Comparison of ENCODE assay signal across 18 mouse cellular contexts in the genomic region with DNA sequence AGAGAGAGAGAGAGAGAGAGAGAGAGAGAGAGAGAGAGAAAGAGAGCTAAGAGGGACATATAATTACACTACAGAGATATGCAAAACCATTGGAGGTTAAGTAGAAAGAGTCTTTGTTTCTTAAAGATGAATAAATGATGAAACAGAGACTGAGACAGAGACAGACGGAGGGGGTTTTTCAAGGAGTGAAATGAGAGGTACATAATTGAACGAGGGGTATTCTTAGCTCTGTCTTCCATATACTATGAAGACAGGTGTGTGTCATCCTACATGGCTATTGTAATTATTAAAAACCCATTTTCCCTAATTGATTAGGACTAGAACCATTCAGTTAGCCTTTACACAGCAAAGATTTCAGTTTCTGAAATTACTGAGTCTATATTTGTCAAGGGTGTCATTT.
DNase-seq lines count a peak whose midpoint lies in the region; ATAC-seq lines count a peak whose summit lies in the region.
"Had no signal": no experiment of that assay in that cellular context is flagged by ENCODE, and none has a peak within 500 bp of the region (broad histone marks: within the 10 kb centered on the region; RNA-seq: fewer than 3 reads in every experiment).

No protein-coding gene starts in this region.

- no peaks in the 10 kb centered on the region for H3K27me3 ChIP-seq in hindbrain, embryonic 12.5 days
- no peaks in the 10 kb centered on the region for H3K27me3 ChIP-seq in hindbrain, embryonic 16.5 days (replicated peaks; ENCODE audit: control insufficient read depth, insufficient read depth, low read length)
- no peaks in the 10 kb centered on the region for H3K27me3 ChIP-seq in neural tube, embryonic 15.5 days (replicated peaks)
- no peaks in the 10 kb centered on the region for H3K27me3 ChIP-seq in midbrain, embryonic 15.5 days (replicated peaks)
- H3K27me3 ChIP-seq: embryonic facial prominence, embryonic 13.5 days; heart, embryonic 15.5 days had no signal

- H3K9me3 ChIP-seq in hindbrain, embryonic 12.5 days (replicated peaks), result no peaks in the 10 kb centered on the region
- no peaks in the 10 kb centered on the region for H3K9me3 ChIP-seq in hindbrain, embryonic 16.5 days (ENCODE audit: control insufficient read depth, low read length)
- no peaks in the 10 kb centered on the region for H3K9me3 ChIP-seq in neural tube, embryonic 15.5 days (replicated peaks)
- H3K9me3 ChIP-seq in midbrain, embryonic 15.5 days, result no peaks in the 10 kb centered on the region
- H3K9me3 ChIP-seq: embryonic facial prominence, embryonic 13.5 days; heart, embryonic 15.5 days had no signal

- H3K36me3 ChIP-seq in hindbrain, embryonic 12.5 days, result no peaks in the 10 kb centered on the region
- no peaks in the 10 kb centered on the region for H3K36me3 ChIP-seq in hindbrain, embryonic 16.5 days (ENCODE audit: control insufficient read depth, insufficient read depth, low read length)
- no peaks in the 10 kb centered on the region for H3K36me3 ChIP-seq in neural tube, embryonic 15.5 days
- no peaks in the 10 kb centered on the region for H3K36me3 ChIP-seq in midbrain, embryonic 15.5 days (replicated peaks)
- H3K36me3 ChIP-seq: embryonic facial prominence, embryonic 13.5 days; heart, embryonic 15.5 days had no signal

- ATAC-seq in hindbrain, embryonic 12.5 days (ENCODE audit: low FRiP score), result no peak
- no peak for ATAC-seq in hindbrain, embryonic 16.5 days
- peak; percentile 38; the same call in 1 of the 2 replicates for ATAC-seq in neural tube, embryonic 15.5 days (ENCODE audit: low FRiP score)
- peak; percentile 46; the same call in 1 of the 2 replicates for ATAC-seq in midbrain, embryonic 15.5 days (replicated peaks)
- ATAC-seq: CD4-positive, CD25-positive, alpha-beta regulatory T cell, adult 4 months had no signal

- no peak overlapping the region for H3K9ac ChIP-seq in hindbrain, embryonic 12.5 days
- no peak overlapping the region for H3K9ac ChIP-seq in hindbrain, embryonic 16.5 days (ENCODE audit: low read depth, low read length)
- H3K9ac ChIP-seq in neural tube, embryonic 15.5 days (replicated peaks), result no peak overlapping the region
- no peak overlapping the region for H3K9ac ChIP-seq in midbrain, embryonic 15.5 days
- H3K9ac ChIP-seq: embryonic facial prominence, embryonic 13.5 days; heart, embryonic 15.5 days had no signal

- H3K4me3 ChIP-seq in hindbrain, embryonic 12.5 days, result no peak overlapping the region
- H3K4me3 ChIP-seq in hindbrain, embryonic 16.5 days (ENCODE audit: low read length), result no peak overlapping the region
- H3K4me3 ChIP-seq in neural tube, embryonic 15.5 days (replicated peaks), result no peak overlapping the region
- H3K4me3 ChIP-seq in midbrain, embryonic 15.5 days, result no peak overlapping the region
- H3K4me3 ChIP-seq: embryonic facial prominence, embryonic 13.5 days; erythroblast, embryonic 14.5 days; heart, embryonic 15.5 days had no signal

- no peaks in the 10 kb centered on the region for H3K4me1 ChIP-seq in hindbrain, embryonic 12.5 days
- peaks cover 2% of the 10 kb centered on the region; the same call in 1 of the 2 replicates for H3K4me1 ChIP-seq in hindbrain, embryonic 16.5 days (ENCODE audit: control insufficient read depth, insufficient read depth, low read depth, low read length)
- H3K4me1 ChIP-seq in neural tube, embryonic 15.5 days, result peaks cover 3% of the 10 kb centered on the region; the same call in 1 of the 2 replicates
- H3K4me1 ChIP-seq in midbrain, embryonic 15.5 days, result peaks cover 14% of the 10 kb centered on the region
- H3K4me1 ChIP-seq: heart, embryonic 15.5 days had no signal

- peak overlapping the region; percentile 7; the same call in 1 of the 2 replicates for H3K27ac ChIP-seq in hindbrain, embryonic 12.5 days
- no peak overlapping the region; the same call in 1 of the 2 replicates for H3K27ac ChIP-seq in hindbrain, embryonic 16.5 days (ENCODE audit: low read depth, low read length)
- H3K27ac ChIP-seq in neural tube, embryonic 15.5 days (replicated peaks), result no peak overlapping the region
- peak overlapping the region; percentile 78 for H3K27ac ChIP-seq in midbrain, embryonic 15.5 days
- H3K27ac ChIP-seq: embryonic facial prominence, embryonic 13.5 days; heart, embryonic 15.5 days; kidney, postnatal 0 days; macrophage had no signal

- H3K4me2 ChIP-seq in hindbrain, embryonic 12.5 days (replicated peaks), result no peak overlapping the region
- no peak overlapping the region for H3K4me2 ChIP-seq in hindbrain, embryonic 16.5 days (ENCODE audit: low read length)
- no peak overlapping the region for H3K4me2 ChIP-seq in neural tube, embryonic 15.5 days
- H3K4me2 ChIP-seq in midbrain, embryonic 15.5 days, result no peak overlapping the region
- H3K4me2 ChIP-seq: embryonic facial prominence, embryonic 13.5 days; heart, embryonic 15.5 days had no signal

- no peak for DNase-seq in neural tube, embryonic 10.5 days (ENCODE audit: extremely low spot score, low spot score)
- DNase-seq in thymus, postnatal 25 days, result no peak
- DNase-seq in kidney, postnatal 36 days, result no peak
- DNase-seq: adrenal gland, postnatal 25 days; cerebellum, adult 11-12 months; heart, postnatal 36 days; kidney, adult 2 months; spleen, adult 18-20 months had no signal

- WGBS in hindbrain, embryonic 12.5 days, result 74% methylated on average over 2 of the region's 2 CpGs
- 54% methylated on average over 2 of the region's 2 CpGs for WGBS in hindbrain, embryonic 16.5 days
- 64% methylated on average over 2 of the region's 2 CpGs for WGBS in neural tube, embryonic 15.5 days
- 32% methylated on average over 2 of the region's 2 CpGs for WGBS in midbrain, embryonic 15.5 days

Comparison
In these comparisons a context has a peak if more than half of its experiments do, and no peak if none do; other contexts are left out.
1. H3K27ac ChIP-seq: peak in hindbrain, embryonic 12.5 days (single experiment) and midbrain, embryonic 15.5 days (single experiment); none in hindbrain, embryonic 16.5 days (single experiment) and neural tube, embryonic 15.5 days (single experiment).
2. ATAC-seq: peak in neural tube, embryonic 15.5 days (single experiment) and midbrain, embryonic 15.5 days (single experiment); none in hindbrain, embryonic 12.5 days (single experiment) and hindbrain, embryonic 16.5 days (single experiment).